In the genomic region with DNA sequence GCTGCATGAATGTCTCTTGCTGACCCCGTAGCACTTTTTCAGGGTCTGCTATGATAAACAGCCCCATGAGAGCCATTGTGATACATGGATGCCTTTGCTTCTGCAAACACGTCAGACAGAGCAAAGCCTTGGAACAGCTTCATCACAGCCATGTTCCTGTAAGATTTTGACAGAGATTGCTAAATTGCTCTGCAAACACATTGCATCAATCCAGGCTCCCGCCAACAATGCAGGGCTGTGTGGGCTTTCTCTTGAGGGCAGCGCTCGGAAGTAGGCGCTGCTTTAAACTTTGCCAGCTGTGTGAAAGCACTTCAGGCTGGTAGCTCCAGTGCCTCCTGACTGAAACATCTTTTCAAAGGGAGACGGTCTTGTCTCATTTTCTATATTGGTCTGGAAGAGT, we compare ENCODE assay signal across 13 mouse cellular contexts. TPM values are rescaled to one million over a fixed set of nuclear protein-coding genes. Genes with fewer than 3 reads are reported as not detected.
DNase-seq lines count a peak whose midpoint lies in the region; ATAC-seq lines count a peak whose summit lies in the region.
"Had no signal": no experiment of that assay in that cellular context is flagged by ENCODE, and none has a peak within 500 bp of the region (broad histone marks: within the 10 kb centered on the region; RNA-seq: fewer than 3 reads in every experiment).

No protein-coding gene starts in this region.

- H3K36me3 ChIP-seq in embryonic facial prominence, embryonic 11.5 days (replicated peaks; ENCODE audit: control insufficient read depth, insufficient read depth, low read depth, low read length): no peaks in the 10 kb centered on the region
- H3K36me3 ChIP-seq: hindbrain, embryonic 15.5 days; kidney, embryonic 15.5 days had no signal

- whole genome bisulfite sequencing in embryonic facial prominence, embryonic 11.5 days: 44% methylated on average over 7 of the region's 7 CpGs

- ATAC-seq in embryonic facial prominence, embryonic 11.5 days (replicated peaks; ENCODE audit: insufficient number of reproducible peaks, low FRiP score, low TSS enrichment, low read depth): no peak

- no peaks in the 10 kb centered on the region for H3K9me3 ChIP-seq in embryonic facial prominence, embryonic 11.5 days (replicated peaks; ENCODE audit: control insufficient read depth, low read length)
- H3K9me3 ChIP-seq: hindbrain, embryonic 15.5 days; kidney, embryonic 15.5 days had no signal

- H3K27me3 ChIP-seq in embryonic facial prominence, embryonic 11.5 days (ENCODE audit: control insufficient read depth, insufficient read depth, low read length): no peaks in the 10 kb centered on the region
- H3K27me3 ChIP-seq: hindbrain, embryonic 15.5 days; kidney, embryonic 15.5 days had no signal

- peak; percentile 7 for DNase-seq in embryo, embryonic 10 days (ENCODE audit: low spot score)
- DNase-seq in embryo, embryonic 9.5 days (ENCODE audit: extremely low spot score): no peak
- peak; percentile 47 for DNase-seq in MN1 (ENCODE audit: low spot score)
- DNase-seq in embryonic facial prominence, embryonic 11.5 days (ENCODE audit: low spot score): peak; percentile 60
- DNase-seq in lung, postnatal 10 days: peak; percentile 57
- no peak for DNase-seq in thymus, postnatal 0 days (ENCODE audit: low spot score)
- no peak for DNase-seq in T-cell, adult 2 months (ENCODE audit: low spot score)
- DNase-seq in retina, postnatal 1 day: no peak
- DNase-seq: cerebellum, postnatal 10 days; gastrocnemius, adult 2 months; thymus, postnatal 25 days had no signal

- no peaks in the 10 kb centered on the region for H3K4me1 ChIP-seq in embryonic facial prominence, embryonic 11.5 days (ENCODE audit: control insufficient read depth, insufficient read depth, low read length)

- H3K27ac ChIP-seq in embryonic facial prominence, embryonic 11.5 days (replicated peaks; ENCODE audit: low read depth, low read length): no peak overlapping the region
- H3K27ac ChIP-seq: gastrocnemius, adult 2 months; hindbrain, embryonic 15.5 days; kidney, embryonic 15.5 days had no signal

- no peak overlapping the region for H3K4me3 ChIP-seq in embryonic facial prominence, embryonic 11.5 days (ENCODE audit: low read depth, low read length)
- H3K4me3 ChIP-seq: gastrocnemius, adult 2 months; hindbrain, embryonic 15.5 days; kidney, embryonic 15.5 days had no signal

- no peak overlapping the region for H3K4me2 ChIP-seq in embryonic facial prominence, embryonic 11.5 days (ENCODE audit: low read depth, low read length)
- H3K4me2 ChIP-seq: hindbrain, embryonic 15.5 days; kidney, embryonic 15.5 days had no signal

- no peak overlapping the region for H3K9ac ChIP-seq in embryonic facial prominence, embryonic 11.5 days (replicated peaks; ENCODE audit: low read length)
- H3K9ac ChIP-seq: hindbrain, embryonic 15.5 days; kidney, embryonic 15.5 days had no signal

RNA-seq across cellular contexts. Expression of a gene that starts 30.8 kb away (rescaled TPM):
- polyA plus RNA-seq in embryonic facial prominence, embryonic 11.5 days (2014; fragmentation: Nextera tagmentation; extraction: Ambion mirVana): 52.5 and 54.7 TPM in 2 replicates
- polyA plus RNA-seq in thymus, postnatal 0 days (2015; fragmentation: Nextera tagmentation; extraction: Ambion mirVana): 70.9 and 73.9 TPM in 2 replicates

Comparison
In these comparisons a context has a peak if more than half of its experiments do, and no peak if none do; other contexts are left out.
1. DNase-seq: peak in embryo, embryonic 10 days (single experiment), MN1 (single experiment), embryonic facial prominence, embryonic 11.5 days (single experiment) and lung, postnatal 10 days (single experiment); none in embryo, embryonic 9.5 days (single experiment), thymus, postnatal 0 days (single experiment), T-cell, adult 2 months (single experiment) and retina, postnatal 1 day (single experiment).